8 mouse cellular contexts compared by ENCODE assay signal in the genomic region with DNA sequence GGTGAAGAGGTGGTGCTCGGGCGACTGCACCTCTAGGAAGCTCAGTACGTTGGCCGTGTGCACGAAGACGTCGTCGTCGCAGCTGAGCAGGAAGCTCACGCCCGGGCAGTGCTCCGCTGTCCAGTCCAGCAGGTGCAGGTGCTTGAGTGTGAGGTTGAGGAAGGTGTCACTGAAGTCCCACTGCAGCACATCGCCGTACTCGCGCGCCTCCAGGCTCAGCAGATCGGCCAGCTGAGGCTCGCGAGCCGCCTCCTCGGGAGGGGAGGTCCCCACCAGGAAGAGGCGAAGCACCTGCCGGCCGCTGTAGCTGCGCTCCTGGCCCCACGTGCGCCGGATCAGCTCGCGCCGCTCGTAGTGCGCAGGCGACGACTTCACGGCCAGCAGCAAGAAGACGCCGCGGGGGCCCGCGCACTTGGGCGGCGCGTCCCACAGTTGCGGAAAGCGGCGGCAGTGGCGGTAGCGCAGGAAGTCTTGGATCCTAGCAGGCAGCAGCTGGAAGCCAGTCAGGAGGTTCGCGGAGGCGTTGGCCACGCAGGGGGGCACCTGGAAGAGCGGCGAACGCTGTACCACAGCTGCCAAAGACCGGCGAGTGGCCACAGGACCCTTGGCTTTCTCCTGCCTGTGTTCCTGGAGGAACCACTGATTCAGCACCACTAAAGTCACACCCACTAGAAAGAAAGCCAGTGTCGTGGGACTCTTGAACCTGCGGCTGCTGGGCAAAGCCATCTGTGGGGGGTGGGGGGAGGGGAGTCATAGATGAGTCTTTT. TPM values are rescaled to one million over a fixed set of nuclear protein-coding genes. Genes with fewer than 3 reads are reported as not detected.
DNase-seq lines count a peak whose midpoint lies in the region; ATAC-seq and TF ChIP-seq lines count a peak whose summit lies in the region.

No protein-coding gene starts in this region.

- WGBS in hindbrain, embryonic 14.5 days: under 1% methylated on average over 61 of the region's 61 CpGs
- 2% methylated on average over 61 of the region's 61 CpGs for WGBS in stomach, postnatal 0 days

- no peaks in the 10 kb centered on the region for H3K9me3 ChIP-seq in hindbrain, embryonic 14.5 days (ENCODE audit: control insufficient read depth, low read length)
- no peaks in the 10 kb centered on the region for H3K9me3 ChIP-seq in stomach, postnatal 0 days (ENCODE audit: control insufficient read depth, low read length)

- DNase-seq in heart, adult 11 months: peak; percentile 83
- no peak for DNase-seq in heart, postnatal 4 days
- DNase-seq in CD4-positive helper T cell, adult 2 months (ENCODE audit: low read depth, low spot score): peak; percentile 50
- peak; percentile 66 for DNase-seq in brain, embryonic 14.5 days (ENCODE audit: low read depth)
- peak; percentile 48 for DNase-seq in hindbrain, embryonic 14.5 days (ENCODE audit: low spot score)
- DNase-seq in lung, postnatal 4 days: peak; percentile 23 to 43
- peak; percentile 57 for DNase-seq in stomach, postnatal 0 days (ENCODE audit: low spot score)
- no peak for DNase-seq in spleen, postnatal 4 days (ENCODE audit: low spot score in 2 of 2)

- peaks cover 66% of the 10 kb centered on the region for H3K27me3 ChIP-seq in hindbrain, embryonic 14.5 days (ENCODE audit: control insufficient read depth, insufficient read depth, low read length)
- peaks cover 22% of the 10 kb centered on the region; the same call in 1 of the 2 replicates for H3K27me3 ChIP-seq in stomach, postnatal 0 days (ENCODE audit: control insufficient read depth, insufficient read depth, low read length)

- peaks cover 11% of the 10 kb centered on the region for H3K4me1 ChIP-seq in hindbrain, embryonic 14.5 days (replicated peaks; ENCODE audit: control insufficient read depth, insufficient read depth, low read length)
- H3K4me1 ChIP-seq in stomach, postnatal 0 days (replicated peaks; ENCODE audit: control insufficient read depth, insufficient read depth): peaks cover 4% of the 10 kb centered on the region

- ATAC-seq in hindbrain, embryonic 14.5 days (ENCODE audit: low FRiP score): peak; percentile 49; the same call in 1 of the 2 replicates
- ATAC-seq in stomach, postnatal 0 days (ENCODE audit: low FRiP score, low TSS enrichment): peak; percentile 59

- TF ChIP-seq CTCF in brain, embryonic 14.5 days (IDR thresholded peaks at IDR 0.05; ENCODE audit: borderline replicate concordance, extremely low read depth, insufficient read depth, insufficient read length): no peak
- no peak for TF ChIP-seq CTCF in stomach, postnatal 0 days (IDR thresholded peaks at IDR 0.05; ENCODE audit: low read depth)

- peak overlapping the region; percentile 57 for H3K9ac ChIP-seq in hindbrain, embryonic 14.5 days
- no peak overlapping the region for H3K9ac ChIP-seq in stomach, postnatal 0 days (ENCODE audit: low read length)

- H3K4me2 ChIP-seq in hindbrain, embryonic 14.5 days (replicated peaks): peak overlapping the region; percentile 97
- H3K4me2 ChIP-seq in stomach, postnatal 0 days (replicated peaks; ENCODE audit: low read depth): peak overlapping the region; percentile 56

- no peak for TF ChIP-seq EP300 in stomach, postnatal 0 days (optimal IDR thresholded peaks at IDR 0.05)

- H3K36me3 ChIP-seq in hindbrain, embryonic 14.5 days (replicated peaks; ENCODE audit: control insufficient read depth, insufficient read depth): no peaks in the 10 kb centered on the region
- no peaks in the 10 kb centered on the region for H3K36me3 ChIP-seq in stomach, postnatal 0 days (ENCODE audit: control insufficient read depth, insufficient read depth, low read length)

- no peak for TF ChIP-seq POLR2A in brain, embryonic 14.5 days (IDR thresholded peaks at IDR 0.05; ENCODE audit: borderline replicate concordance, extremely low read depth, insufficient read depth, insufficient read length, poor library complexity, severe bottlenecking)

- no peak overlapping the region for H3K27ac ChIP-seq in hindbrain, embryonic 14.5 days
- H3K27ac ChIP-seq in stomach, postnatal 0 days (replicated peaks): no peak overlapping the region

- peak overlapping the region; percentile 44 for H3K4me3 ChIP-seq in hindbrain, embryonic 14.5 days (replicated peaks; ENCODE audit: low read length)
- H3K4me3 ChIP-seq in stomach, postnatal 0 days (ENCODE audit: low read depth, low read length): peak overlapping the region; percentile 35

RNA-seq across cellular contexts. Expression of a gene that starts 5.1 kb away (rescaled TPM):
- total RNA-seq in heart, postnatal 4 days (2021): not detected
- 0.27 and 0.32 TPM in 2 replicates for polyA plus RNA-seq in brain, embryonic 14.5 days (2012; rRNA removed)
- polyA plus RNA-seq in hindbrain, embryonic 14.5 days (2014; fragmentation: Nextera tagmentation; extraction: Ambion mirVana): 0.25 and 0.31 TPM in 2 replicates
- 0.23 and 0.25 TPM in 2 replicates for polyA plus RNA-seq in stomach, postnatal 0 days (2015; fragmentation: Nextera tagmentation; extraction: Ambion mirVana)

RNA-seq across cellular contexts. Expression of a gene that starts 16.1 kb away (rescaled TPM):
- total RNA-seq in heart, postnatal 4 days (2021): 1 to 10 TPM; 2.0 to 2.2 TPM
- 20.1 and 25.7 TPM in 2 replicates for polyA plus RNA-seq in brain, embryonic 14.5 days (2012; rRNA removed)
- polyA plus RNA-seq in hindbrain, embryonic 14.5 days (2014; fragmentation: Nextera tagmentation; extraction: Ambion mirVana): 16.7 and 18.0 TPM in 2 replicates
- polyA plus RNA-seq in stomach, postnatal 0 days (2015; fragmentation: Nextera tagmentation; extraction: Ambion mirVana): 13.2 and 16.6 TPM in 2 replicates

RNA-seq across cellular contexts. Expression of a gene that starts 48.9 kb away (rescaled TPM):
- under 1 TPM in 1 of 2 experiments, not detected in 1; 0.11 TPM for total RNA-seq in heart, postnatal 4 days (2021)
- polyA plus RNA-seq in brain, embryonic 14.5 days (2012; rRNA removed): 0.18 and 0.33 TPM in 2 replicates
- 0.31 and 0.32 TPM in 2 replicates for polyA plus RNA-seq in hindbrain, embryonic 14.5 days (2014; fragmentation: Nextera tagmentation; extraction: Ambion mirVana)
- polyA plus RNA-seq in stomach, postnatal 0 days (2015; fragmentation: Nextera tagmentation; extraction: Ambion mirVana): 0.57 and 0.65 TPM in 2 replicates

Comparison
In these comparisons a context has a peak if more than half of its experiments do, and no peak if none do; other contexts are left out.
1. DNase-seq: peak in heart, adult 11 months (single experiment), CD4-positive helper T cell, adult 2 months (single experiment), brain, embryonic 14.5 days (single experiment), hindbrain, embryonic 14.5 days (single experiment), lung, postnatal 4 days (2 of 2) and stomach, postnatal 0 days (single experiment); none in heart, postnatal 4 days (single experiment) and spleen, postnatal 4 days (0 of 2).